Mouse (Mus musculus): ENCODE measurements around the gene Hrh2. TPM values are rescaled to one million over a fixed set of nuclear protein-coding genes. Genes with fewer than 3 reads are reported as not detected.

The Hrh2 gene
- polyA plus RNA-seq, 1 experiment from 2014 or later: 0.06 TPM

GRCm38 (mm10) chr13:54199000-54199399 lies 7.1 kb downstream of the Hrh2 start:
- WGBS (ENCODE audit: insufficient replicate concordance): 60% methylated on average over 9 of the region's 9 CpGs
- no peak overlapping the region for H3K27ac ChIP-seq (replicated peaks)
- ATAC-seq (ENCODE audit: insufficient read depth): no peak
- H3K27me3 ChIP-seq: no peaks in the 10 kb centered on the region
- no peak overlapping the region for H3K9ac ChIP-seq
- no peak overlapping the region for H3K4me3 ChIP-seq (replicated peaks)
- H3K4me1 ChIP-seq (replicated peaks): no peaks in the 10 kb centered on the region
- no peaks in the 10 kb centered on the region for H3K36me3 ChIP-seq (replicated peaks)
- no peaks in the 10 kb centered on the region for H3K9me3 ChIP-seq (replicated peaks)
- no peak overlapping the region for H3K4me2 ChIP-seq

- Histone ChIP-seq H3K27me3 (no peaks in the 10 kb centered on the region), H3K4me3 (replicated peaks) (no peak overlapping the region), H3K27ac (replicated peaks) (no peak overlapping the region), H3K9ac (no peak overlapping the region), H3K4me1 (replicated peaks) (no peaks in the 10 kb centered on the region), H3K4me2 (no peak overlapping the region), H3K36me3 (replicated peaks) (no peaks in the 10 kb centered on the region), H3K9me3 (replicated peaks) (no peaks in the 10 kb centered on the region)
- ATAC-seq (ENCODE audit: insufficient read depth): no peak
- WGBS (ENCODE audit: insufficient replicate concordance): 66% methylated on average over 8 of the region's 8 CpGs
Measured at GRCm38 (mm10) chr13:54202458-54202857, 10.5 kb downstream of the Hrh2 start.

- 60% methylated on average over 2 of the region's 2 CpGs for WGBS (ENCODE audit: insufficient replicate concordance)
- H3K4me1 ChIP-seq (replicated peaks): no peaks in the 10 kb centered on the region
- H3K27me3 ChIP-seq: no peaks in the 10 kb centered on the region
- no peak for ATAC-seq (ENCODE audit: insufficient read depth)
- no peak overlapping the region for H3K4me3 ChIP-seq (replicated peaks)
- H3K9me3 ChIP-seq (replicated peaks): no peaks in the 10 kb centered on the region
- H3K9ac ChIP-seq: no peak overlapping the region
- H3K36me3 ChIP-seq (replicated peaks): no peaks in the 10 kb centered on the region
- no peak overlapping the region for H3K4me2 ChIP-seq
- no peak overlapping the region for H3K27ac ChIP-seq (replicated peaks)
Measured at GRCm38 (mm10) chr13:54203419-54203818, 11.5 kb downstream of the Hrh2 start.

- no peak overlapping the region for H3K4me3 ChIP-seq (replicated peaks)
- no peaks in the 10 kb centered on the region for H3K4me1 ChIP-seq (replicated peaks)
- H3K9ac ChIP-seq: no peak overlapping the region
- ATAC-seq (ENCODE audit: insufficient read depth): no peak
- no peaks in the 10 kb centered on the region for H3K9me3 ChIP-seq (replicated peaks)
- no peaks in the 10 kb centered on the region for H3K36me3 ChIP-seq (replicated peaks)
- H3K4me2 ChIP-seq: no peak overlapping the region
- 17% methylated on average over 7 of the region's 7 CpGs for WGBS (ENCODE audit: insufficient replicate concordance)
- H3K27me3 ChIP-seq: no peaks in the 10 kb centered on the region
- no peak overlapping the region for H3K27ac ChIP-seq (replicated peaks)
Measured at GRCm38 (mm10) chr13:54205195-54205594, 13.3 kb downstream of the Hrh2 start.

GRCm38 (mm10) chr13:54206140-54206753 lies 14.3 kb downstream of the Hrh2 start:
- 57% methylated on average over 9 of the region's 9 CpGs for WGBS (ENCODE audit: insufficient replicate concordance)
- H3K9ac ChIP-seq: no peak overlapping the region
- no peaks in the 10 kb centered on the region for H3K4me1 ChIP-seq (replicated peaks)
- no peak for ATAC-seq (ENCODE audit: insufficient read depth)
- no peak overlapping the region for H3K27ac ChIP-seq (replicated peaks)
- no peaks in the 10 kb centered on the region for H3K36me3 ChIP-seq (replicated peaks)
- no peaks in the 10 kb centered on the region for H3K9me3 ChIP-seq (replicated peaks)
- no peak overlapping the region for H3K4me3 ChIP-seq (replicated peaks)
- H3K27me3 ChIP-seq: no peaks in the 10 kb centered on the region
- no peak overlapping the region for H3K4me2 ChIP-seq

- WGBS (ENCODE audit: insufficient replicate concordance): 17% methylated on average over 8 of the region's 8 CpGs
- Histone ChIP-seq H3K4me1 (replicated peaks) (no peaks in the 10 kb centered on the region), H3K9ac (no peak overlapping the region), H3K36me3 (replicated peaks) (no peaks in the 10 kb centered on the region), H3K27me3 (no peaks in the 10 kb centered on the region), H3K27ac (replicated peaks) (no peak overlapping the region), H3K4me2 (peak overlapping the region; percentile 29), H3K9me3 (replicated peaks) (no peaks in the 10 kb centered on the region), H3K4me3 (replicated peaks) (no peak overlapping the region)
- ATAC-seq (ENCODE audit: insufficient read depth): no peak
Measured at GRCm38 (mm10) chr13:54209476-54210253, 17.7 kb downstream of the Hrh2 start.

- ATAC-seq (ENCODE audit: insufficient read depth): no peak
- Histone ChIP-seq H3K9ac (no peak overlapping the region), H3K27me3 (no peaks in the 10 kb centered on the region), H3K27ac (replicated peaks) (no peak overlapping the region), H3K9me3 (replicated peaks) (no peaks in the 10 kb centered on the region), H3K4me1 (replicated peaks) (no peaks in the 10 kb centered on the region), H3K36me3 (replicated peaks) (no peaks in the 10 kb centered on the region), H3K4me3 (replicated peaks) (no peak overlapping the region), H3K4me2 (no peak overlapping the region)
- 42% methylated on average over 10 of the region's 10 CpGs for WGBS (ENCODE audit: insufficient replicate concordance)
Measured at GRCm38 (mm10) chr13:54211528-54212488, 19.9 kb downstream of the Hrh2 start.

- H3K9ac ChIP-seq: no peak overlapping the region
- H3K27me3 ChIP-seq: no peaks in the 10 kb centered on the region
- ATAC-seq (ENCODE audit: insufficient read depth): no peak
- no peak overlapping the region for H3K4me3 ChIP-seq (replicated peaks)
- no peaks in the 10 kb centered on the region for H3K9me3 ChIP-seq (replicated peaks)
- no peaks in the 10 kb centered on the region for H3K4me1 ChIP-seq (replicated peaks)
- WGBS (ENCODE audit: insufficient replicate concordance): 48% methylated on average over 5 of the region's 5 CpGs
- no peak overlapping the region for H3K4me2 ChIP-seq
- no peak overlapping the region for H3K27ac ChIP-seq (replicated peaks)
- no peaks in the 10 kb centered on the region for H3K36me3 ChIP-seq (replicated peaks)
Measured at GRCm38 (mm10) chr13:54212516-54212915, 20.6 kb downstream of the Hrh2 start.

GRCm38 (mm10) chr13:54215266-54215665 lies 23.3 kb downstream of the Hrh2 start:
- H3K27me3 ChIP-seq: no peaks in the 10 kb centered on the region
- 48% methylated on average over 5 of the region's 5 CpGs for WGBS (ENCODE audit: insufficient replicate concordance)
- H3K9ac ChIP-seq: no peak overlapping the region
- no peaks in the 10 kb centered on the region for H3K4me1 ChIP-seq (replicated peaks)
- H3K4me3 ChIP-seq (replicated peaks): no peak overlapping the region
- H3K36me3 ChIP-seq (replicated peaks): no peaks in the 10 kb centered on the region
- H3K9me3 ChIP-seq (replicated peaks): no peaks in the 10 kb centered on the region
- H3K27ac ChIP-seq (replicated peaks): no peak overlapping the region
- no peak for ATAC-seq (ENCODE audit: insufficient read depth)
- no peak overlapping the region for H3K4me2 ChIP-seq

- Histone ChIP-seq H3K36me3 (replicated peaks) (no peaks in the 10 kb centered on the region), H3K27ac (replicated peaks) (no peak overlapping the region), H3K9me3 (replicated peaks) (no peaks in the 10 kb centered on the region), H3K27me3 (no peaks in the 10 kb centered on the region), H3K4me2 (no peak overlapping the region), H3K4me3 (replicated peaks) (no peak overlapping the region), H3K9ac (no peak overlapping the region), H3K4me1 (replicated peaks) (no peaks in the 10 kb centered on the region)
- no peak for ATAC-seq (ENCODE audit: insufficient read depth)
- WGBS (ENCODE audit: insufficient replicate concordance): 46% methylated on average over 7 of the region's 7 CpGs
Measured at GRCm38 (mm10) chr13:54215777-54216316, 23.9 kb downstream of the Hrh2 start.

GRCm38 (mm10) chr13:54218341-54218740 lies 26.4 kb downstream of the Hrh2 start:
- H3K27ac ChIP-seq (replicated peaks): no peak overlapping the region
- no peak overlapping the region for H3K9ac ChIP-seq
- no peaks in the 10 kb centered on the region for H3K36me3 ChIP-seq (replicated peaks)
- no peaks in the 10 kb centered on the region for H3K9me3 ChIP-seq (replicated peaks)
- no peak for ATAC-seq (ENCODE audit: insufficient read depth)
- H3K27me3 ChIP-seq: no peaks in the 10 kb centered on the region
- no peak overlapping the region for H3K4me3 ChIP-seq (replicated peaks)
- H3K4me1 ChIP-seq (replicated peaks): no peaks in the 10 kb centered on the region
- H3K4me2 ChIP-seq: no peak overlapping the region
- WGBS (ENCODE audit: insufficient replicate concordance): 24% methylated on average over 1 of the region's 1 CpGs
